Mouse (Mus musculus): ENCODE measurements around the gene Asic3. TPM values are rescaled to one million over a fixed set of nuclear protein-coding genes. Genes with fewer than 3 reads are reported as not detected.
A peak's percentile ranks its signal among the peaks of the same experiment; 100 is the strongest.

The Asic3 gene
- polyA plus RNA-seq, 1 experiment = not detected

DNA sequence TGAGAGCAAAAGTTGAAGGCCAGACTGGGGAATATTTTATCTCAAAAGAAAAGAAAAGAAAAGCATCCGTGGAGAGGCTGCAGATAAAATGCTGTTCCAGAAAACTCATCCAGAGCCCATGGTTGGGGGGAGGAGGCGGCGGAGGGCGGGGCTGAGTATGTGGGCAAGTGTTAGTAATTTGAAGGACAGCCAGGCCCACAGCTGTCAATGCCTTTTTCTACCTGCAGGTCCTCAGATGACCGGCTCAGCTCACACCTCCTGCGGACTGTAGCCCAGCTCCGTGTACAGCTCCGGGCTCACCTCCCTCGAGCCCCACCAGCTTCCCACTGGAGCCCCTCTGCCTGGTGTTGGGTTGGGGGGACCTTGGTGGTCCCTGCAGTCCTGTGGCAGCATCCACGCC lies 13.5 kb upstream of the Asic3 start:
- Histone ChIP-seq H3K4me3 (ENCODE audit: insufficient read depth, low read depth, low read length) (no peak overlapping the region), H3K4me1 (ENCODE audit: control insufficient read depth, insufficient read depth, insufficient read length, low read length) (no peaks in the 10 kb centered on the region), H3K27ac (replicated peaks; ENCODE audit: low read depth, low read length) (no peak overlapping the region)

DNA sequence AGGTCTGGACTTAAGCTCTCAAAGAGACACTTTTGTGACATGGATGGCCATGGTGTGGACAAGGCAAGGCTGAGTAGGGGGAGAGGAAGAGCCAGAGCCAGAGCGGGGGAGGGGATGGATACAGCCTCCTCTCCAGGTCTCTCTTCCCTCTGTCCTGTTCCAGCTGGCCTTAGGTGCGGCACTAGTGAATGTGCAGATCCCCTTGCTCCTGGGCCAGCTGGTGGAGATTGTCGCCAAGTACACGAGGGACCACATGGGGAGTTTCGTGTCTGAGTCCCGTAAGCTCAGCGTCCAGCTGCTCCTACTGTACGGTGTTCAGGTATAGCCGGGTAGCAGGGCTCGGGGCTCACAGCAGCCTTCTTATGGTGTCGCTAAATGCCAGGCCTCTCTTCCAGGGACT lies 12.8 kb upstream of the Asic3 start:
- Histone ChIP-seq H3K4me3 (ENCODE audit: insufficient read depth, low read depth, low read length) (no peak overlapping the region), H3K27ac (replicated peaks; ENCODE audit: low read depth, low read length) (no peak overlapping the region)

DNA sequence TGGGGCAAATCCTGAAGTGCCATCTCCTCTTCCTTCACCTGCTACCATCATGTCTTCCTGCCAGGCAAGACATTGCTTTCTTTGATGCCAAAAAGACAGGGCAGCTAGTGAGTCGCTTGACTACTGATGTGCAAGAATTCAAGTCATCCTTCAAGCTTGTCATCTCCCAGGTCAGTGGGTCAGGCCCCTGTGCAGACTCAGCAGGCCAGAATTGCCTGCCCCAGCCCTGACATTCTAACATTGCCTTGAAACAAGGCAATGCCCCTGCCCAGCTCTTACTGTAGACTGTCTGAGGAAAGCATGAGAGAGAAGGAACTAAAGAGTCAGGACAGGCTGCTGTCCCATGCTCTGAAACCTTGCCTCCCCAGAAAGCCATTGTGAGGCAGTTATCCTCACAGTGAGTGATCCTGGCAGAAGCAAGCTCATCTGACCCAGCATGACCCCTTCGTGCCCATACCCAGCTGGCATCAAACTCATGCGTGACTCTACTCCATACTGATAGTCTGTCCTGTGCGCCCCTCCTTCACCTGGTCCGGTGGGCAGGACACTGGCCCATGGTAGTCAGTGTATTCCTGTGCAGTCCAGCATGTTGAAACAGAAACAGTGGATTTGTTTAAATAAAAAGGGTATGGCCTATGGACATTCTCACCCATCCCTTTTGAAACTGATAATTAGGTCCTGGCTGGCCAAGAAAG lies 12.1 kb upstream of the Asic3 start:
- Histone ChIP-seq H3K27ac (replicated peaks; ENCODE audit: low read depth, low read length) (no peak overlapping the region), H3K4me1 (ENCODE audit: control insufficient read depth, insufficient read depth, insufficient read length, low read length) (no peaks in the 10 kb centered on the region), H3K4me3 (ENCODE audit: insufficient read depth, low read depth, low read length) (no peak overlapping the region)

More for the DNA sequence above, 12.8 kb upstream of the Asic3 start:
- no peaks in the 10 kb centered on the region for H3K4me1 ChIP-seq (ENCODE audit: control insufficient read depth, insufficient read depth, insufficient read length, low read length)

DNA sequence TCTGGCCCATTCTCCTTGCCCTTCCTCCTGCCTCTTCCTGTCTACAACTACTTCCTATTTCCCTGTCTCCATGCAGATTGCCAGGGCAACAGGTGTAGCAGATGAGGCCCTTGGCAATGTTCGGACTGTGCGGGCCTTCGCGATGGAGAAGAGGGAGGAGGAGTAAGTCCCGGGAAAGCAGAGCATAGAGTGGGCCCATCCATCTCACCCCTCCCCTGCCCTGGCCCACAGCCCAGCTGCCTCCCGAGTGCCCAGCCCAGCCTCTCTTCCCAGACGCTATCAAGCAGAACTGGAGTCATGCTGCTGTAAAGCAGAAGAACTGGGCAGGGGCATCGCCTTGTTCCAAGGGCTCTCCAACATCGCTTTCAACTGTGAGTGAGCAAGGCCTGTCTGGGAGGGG lies 11.2 kb upstream of the Asic3 start:
- no peak overlapping the region for H3K27ac ChIP-seq (replicated peaks; ENCODE audit: low read depth, low read length)

DNA sequence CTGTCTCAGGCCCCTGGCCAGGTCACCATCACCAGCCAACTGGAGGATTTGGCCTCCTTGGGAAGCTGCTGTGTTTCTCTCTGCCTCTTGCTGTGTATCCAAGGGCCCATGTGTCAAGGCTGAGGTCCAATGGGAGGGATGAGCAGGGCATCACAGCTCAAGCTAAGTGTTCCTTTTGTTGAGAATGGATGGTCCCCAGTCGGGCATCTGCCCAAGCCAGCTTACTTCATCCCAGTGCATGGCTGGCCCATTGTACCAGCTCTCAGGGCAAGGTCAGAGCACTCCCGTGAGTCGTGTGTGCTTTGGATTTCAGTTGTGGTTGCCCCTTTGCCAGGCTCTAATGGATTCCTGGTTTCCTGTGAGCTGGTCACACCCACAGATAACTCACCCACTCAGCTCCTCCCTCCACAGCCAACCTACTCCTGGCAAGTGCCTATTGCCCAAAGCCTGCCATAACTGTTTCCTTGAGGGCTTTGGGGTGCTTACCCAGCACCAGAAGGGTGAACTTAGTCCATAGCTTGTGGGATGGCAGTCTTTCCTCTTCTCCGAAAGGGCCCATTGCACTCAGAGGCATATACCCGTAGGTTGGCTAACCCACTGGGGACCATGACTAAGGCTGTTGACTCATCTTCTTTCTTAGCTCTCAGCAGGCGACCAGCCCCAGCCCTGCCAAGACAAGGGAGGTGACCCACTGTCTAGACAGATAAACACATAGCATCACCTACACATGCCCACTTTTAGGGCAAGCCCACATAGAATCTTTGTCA lies 8.4 kb upstream of the Asic3 start:
- Histone ChIP-seq H3K4me3 (ENCODE audit: insufficient read depth, low read depth, low read length) (no peak overlapping the region), H3K4me1 (ENCODE audit: control insufficient read depth, insufficient read depth, insufficient read length, low read length) (no peaks in the 10 kb centered on the region; the same call in 1 of the 2 replicates), H3K27ac (replicated peaks; ENCODE audit: low read depth, low read length) (no peak overlapping the region)

More for the DNA sequence above, 11.2 kb upstream of the Asic3 start:
- Histone ChIP-seq H3K4me1 (ENCODE audit: control insufficient read depth, insufficient read depth, insufficient read length, low read length) (no peaks in the 10 kb centered on the region), H3K4me3 (ENCODE audit: insufficient read depth, low read depth, low read length) (no peak overlapping the region)

DNA sequence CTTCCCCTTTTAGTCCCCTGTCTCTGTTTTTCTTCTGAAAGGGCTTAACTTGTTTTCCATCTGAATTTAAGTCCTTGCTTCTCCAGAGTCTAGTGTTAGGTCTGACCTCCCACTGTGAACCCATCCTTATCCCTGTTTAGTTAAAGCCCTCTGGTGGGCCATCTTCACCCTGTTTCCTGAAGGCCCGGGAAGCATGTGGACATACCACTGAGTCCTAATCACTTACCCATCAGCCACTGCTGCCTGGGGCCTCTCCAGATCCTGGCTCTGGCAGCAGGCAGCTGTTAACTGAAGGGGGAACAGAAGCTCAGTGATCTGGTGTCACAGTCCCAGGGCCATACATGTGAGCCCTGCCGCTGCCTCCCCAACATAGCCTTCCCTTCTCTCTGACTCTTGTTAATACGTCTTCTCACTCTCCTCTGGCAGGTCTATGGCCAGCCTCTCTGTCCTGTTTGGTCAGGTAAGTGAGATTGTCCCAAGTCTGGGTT lies 7.8 kb upstream of the Asic3 start:
- Histone ChIP-seq H3K4me3 (ENCODE audit: insufficient read depth, low read depth, low read length) (no peak overlapping the region), H3K27ac (replicated peaks; ENCODE audit: low read depth, low read length) (no peak overlapping the region), H3K4me1 (ENCODE audit: control insufficient read depth, insufficient read depth, insufficient read length, low read length) (no peaks in the 10 kb centered on the region; the same call in 1 of the 2 replicates)

DNA sequence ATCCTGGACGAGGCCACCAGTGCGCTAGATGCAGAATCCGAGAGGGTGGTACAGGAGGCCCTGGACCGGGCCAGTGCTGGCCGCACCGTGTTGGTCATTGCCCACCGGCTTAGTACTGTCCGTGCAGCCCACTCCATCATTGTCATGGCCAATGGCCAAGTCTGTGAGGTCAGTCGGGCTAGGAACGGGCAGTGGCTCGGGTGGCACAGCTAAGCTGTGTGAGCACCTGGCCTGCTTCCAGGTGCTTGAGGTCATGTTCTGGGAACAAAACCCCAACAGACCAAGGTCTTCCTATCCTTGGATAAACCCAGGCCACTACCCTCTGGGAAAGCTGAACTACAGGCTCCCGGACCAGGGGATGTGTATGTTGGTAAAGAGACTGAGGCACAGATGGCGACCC lies 4.5 kb upstream of the Asic3 start:
- Histone ChIP-seq H3K27ac (replicated peaks; ENCODE audit: low read depth, low read length) (no peak overlapping the region), H3K4me1 (ENCODE audit: control insufficient read depth, insufficient read depth, insufficient read length, low read length) (no peaks in the 10 kb centered on the region; the same call in 1 of the 2 replicates), H3K4me3 (ENCODE audit: insufficient read depth, low read depth, low read length) (no peak overlapping the region)

DNA sequence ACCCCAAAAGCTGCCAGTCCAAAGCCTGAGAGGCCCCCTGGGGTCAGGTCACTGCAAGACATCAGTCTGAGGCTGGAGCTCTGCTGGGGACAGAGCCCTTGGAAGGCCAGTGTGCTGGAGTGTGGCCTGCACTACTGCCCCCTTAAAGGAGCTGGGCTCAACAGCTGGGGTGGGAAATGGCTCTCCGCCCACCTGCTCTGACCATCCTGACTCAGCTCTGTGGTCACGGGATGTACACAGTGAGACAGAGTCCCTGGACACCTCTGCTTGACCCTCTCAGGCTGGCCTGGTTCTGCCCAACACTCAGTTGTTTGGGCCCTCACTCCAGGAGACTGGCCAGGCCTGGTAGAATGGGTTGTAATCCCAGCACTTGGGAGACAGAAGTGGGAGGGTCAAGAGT lies 3.7 kb upstream of the Asic3 start:
- Histone ChIP-seq H3K27ac (replicated peaks; ENCODE audit: low read depth, low read length) (no peak overlapping the region), H3K4me1 (ENCODE audit: control insufficient read depth, insufficient read depth, insufficient read length, low read length) (peaks cover 2% of the 10 kb centered on the region; the same call in 1 of the 2 replicates), H3K4me3 (ENCODE audit: insufficient read depth, low read depth, low read length) (no peak overlapping the region)

DNA sequence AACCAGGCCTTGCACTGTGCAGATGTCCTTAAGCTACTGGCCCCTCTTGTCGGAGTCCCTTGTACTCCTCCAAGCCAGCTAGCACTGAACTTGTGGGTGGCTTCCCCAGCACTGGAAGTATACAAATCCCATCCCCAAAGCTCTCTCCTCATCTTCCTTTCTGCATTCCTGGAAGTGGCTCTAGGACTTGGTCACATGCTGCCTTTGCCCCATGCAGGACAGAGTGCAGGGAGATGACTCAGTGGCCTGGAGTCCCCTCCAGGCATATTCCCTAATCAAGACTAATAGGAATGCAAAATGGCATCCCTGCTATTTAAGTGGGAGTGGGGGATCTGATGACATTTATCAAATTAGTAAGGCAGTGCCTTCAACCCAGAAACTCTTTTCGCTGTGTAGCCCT lies 1.1 kb upstream of the Asic3 start:
- Histone ChIP-seq H3K27ac (replicated peaks; ENCODE audit: low read depth, low read length) (no peak overlapping the region), H3K4me1 (ENCODE audit: control insufficient read depth, insufficient read depth, insufficient read length, low read length) (peaks cover 2% of the 10 kb centered on the region; the same call in 1 of the 2 replicates), H3K4me3 (ENCODE audit: insufficient read depth, low read depth, low read length) (no peak overlapping the region)

DNA sequence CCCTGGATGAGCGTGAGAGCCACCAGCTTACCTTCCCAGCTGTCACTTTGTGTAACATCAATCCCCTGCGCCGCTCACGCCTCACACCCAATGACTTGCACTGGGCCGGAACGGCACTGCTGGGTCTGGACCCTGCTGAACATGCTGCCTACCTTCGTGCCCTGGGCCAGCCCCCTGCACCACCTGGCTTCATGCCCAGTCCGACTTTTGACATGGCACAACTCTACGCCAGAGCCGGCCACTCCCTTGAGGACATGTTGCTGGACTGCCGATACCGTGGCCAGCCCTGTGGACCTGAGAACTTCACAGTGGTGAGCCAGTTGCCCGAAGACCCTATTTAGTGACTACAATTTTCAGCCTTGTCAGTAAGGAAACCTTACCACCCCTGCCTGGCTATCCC lies 746 bp downstream of the Asic3 start:
- no peak overlapping the region for H3K4me3 ChIP-seq (ENCODE audit: insufficient read depth, low read depth, low read length)
- no peak overlapping the region for H3K27ac ChIP-seq (replicated peaks; ENCODE audit: low read depth, low read length)
- H3K4me1 ChIP-seq (ENCODE audit: control insufficient read depth, insufficient read depth, insufficient read length, low read length) = peaks cover 2% of the 10 kb centered on the region; the same call in 1 of the 2 replicates

DNA sequence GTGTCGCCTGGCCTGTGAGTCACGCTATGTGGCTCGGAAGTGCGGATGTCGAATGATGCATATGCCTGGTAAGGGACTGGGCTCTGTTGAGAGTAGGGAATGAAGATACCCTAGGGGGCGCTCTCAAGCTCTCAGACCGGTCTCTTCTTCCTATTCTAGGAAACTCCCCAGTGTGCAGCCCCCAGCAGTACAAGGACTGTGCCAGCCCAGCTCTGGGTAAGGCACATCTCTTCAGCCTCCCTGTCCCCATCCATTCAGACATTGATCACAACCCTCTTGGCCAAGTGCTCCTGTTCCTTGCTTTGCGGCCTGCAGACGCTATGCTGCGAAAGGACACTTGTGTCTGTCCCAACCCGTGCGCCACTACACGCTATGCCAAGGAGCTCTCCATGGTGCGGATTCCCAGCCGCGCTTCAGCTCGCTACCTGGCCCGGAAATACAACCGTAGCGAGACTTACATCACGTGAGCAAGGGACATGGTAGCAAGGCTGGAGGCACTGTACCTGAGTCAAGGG lies 3.1 kb downstream of the Asic3 start:
- Histone ChIP-seq H3K4me3 (ENCODE audit: insufficient read depth, low read depth, low read length) (no peak overlapping the region), H3K4me1 (ENCODE audit: control insufficient read depth, insufficient read depth, insufficient read length, low read length) (peaks cover 2% of the 10 kb centered on the region; the same call in 1 of the 2 replicates), H3K27ac (replicated peaks; ENCODE audit: low read depth, low read length) (no peak overlapping the region)

DNA sequence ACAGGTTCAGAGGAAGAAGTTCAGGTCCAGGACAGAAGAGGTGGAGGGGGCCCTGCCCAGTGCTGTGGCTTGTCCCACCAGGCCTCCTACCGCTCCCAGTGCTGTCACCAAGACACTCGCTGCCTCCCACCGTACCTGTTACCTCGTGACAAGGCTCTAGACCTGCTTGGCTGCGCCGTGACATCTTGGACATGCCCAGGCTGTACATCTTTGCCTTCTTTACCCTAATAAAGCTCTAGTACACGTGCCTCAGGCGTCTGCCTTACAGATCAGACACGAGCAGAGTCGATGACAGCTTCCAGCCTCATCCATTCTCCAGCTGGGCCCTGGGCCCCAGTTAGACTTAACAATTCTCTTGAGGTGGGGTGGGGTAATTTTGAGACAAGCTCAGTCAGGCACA lies 4.4 kb downstream of the Asic3 start:
- Histone ChIP-seq H3K4me1 (ENCODE audit: control insufficient read depth, insufficient read depth, insufficient read length, low read length) (peaks cover 2% of the 10 kb centered on the region; the same call in 1 of the 2 replicates), H3K27ac (replicated peaks; ENCODE audit: low read depth, low read length) (no peak overlapping the region), H3K4me3 (ENCODE audit: insufficient read depth, low read depth, low read length) (no peak overlapping the region)

DNA sequence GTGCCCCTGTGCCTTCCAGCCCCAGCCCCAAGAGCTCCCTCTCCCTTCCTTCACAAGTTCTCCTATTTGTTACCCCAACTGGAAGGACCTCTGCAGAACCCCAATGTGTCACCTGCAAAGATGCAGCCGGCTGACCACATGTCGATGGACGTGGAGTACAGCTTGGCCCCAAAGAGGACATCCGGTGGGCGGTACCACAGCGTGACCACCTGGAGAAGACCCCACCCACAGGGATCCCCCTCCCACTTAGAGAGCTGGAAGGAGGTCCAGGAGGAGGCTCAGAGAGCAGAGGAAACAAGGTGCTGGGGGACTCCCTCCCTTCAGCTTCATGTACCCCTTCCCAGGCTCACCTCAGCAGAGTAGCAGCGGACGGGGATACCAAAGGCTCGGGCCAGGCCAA lies 7.2 kb downstream of the Asic3 start:
- Histone ChIP-seq H3K27ac (replicated peaks; ENCODE audit: low read depth, low read length) (no peak overlapping the region), H3K4me3 (ENCODE audit: insufficient read depth, low read depth, low read length) (no peak overlapping the region), H3K4me1 (ENCODE audit: control insufficient read depth, insufficient read depth, insufficient read length, low read length) (no peaks in the 10 kb centered on the region; the same call in 1 of the 2 replicates)

DNA sequence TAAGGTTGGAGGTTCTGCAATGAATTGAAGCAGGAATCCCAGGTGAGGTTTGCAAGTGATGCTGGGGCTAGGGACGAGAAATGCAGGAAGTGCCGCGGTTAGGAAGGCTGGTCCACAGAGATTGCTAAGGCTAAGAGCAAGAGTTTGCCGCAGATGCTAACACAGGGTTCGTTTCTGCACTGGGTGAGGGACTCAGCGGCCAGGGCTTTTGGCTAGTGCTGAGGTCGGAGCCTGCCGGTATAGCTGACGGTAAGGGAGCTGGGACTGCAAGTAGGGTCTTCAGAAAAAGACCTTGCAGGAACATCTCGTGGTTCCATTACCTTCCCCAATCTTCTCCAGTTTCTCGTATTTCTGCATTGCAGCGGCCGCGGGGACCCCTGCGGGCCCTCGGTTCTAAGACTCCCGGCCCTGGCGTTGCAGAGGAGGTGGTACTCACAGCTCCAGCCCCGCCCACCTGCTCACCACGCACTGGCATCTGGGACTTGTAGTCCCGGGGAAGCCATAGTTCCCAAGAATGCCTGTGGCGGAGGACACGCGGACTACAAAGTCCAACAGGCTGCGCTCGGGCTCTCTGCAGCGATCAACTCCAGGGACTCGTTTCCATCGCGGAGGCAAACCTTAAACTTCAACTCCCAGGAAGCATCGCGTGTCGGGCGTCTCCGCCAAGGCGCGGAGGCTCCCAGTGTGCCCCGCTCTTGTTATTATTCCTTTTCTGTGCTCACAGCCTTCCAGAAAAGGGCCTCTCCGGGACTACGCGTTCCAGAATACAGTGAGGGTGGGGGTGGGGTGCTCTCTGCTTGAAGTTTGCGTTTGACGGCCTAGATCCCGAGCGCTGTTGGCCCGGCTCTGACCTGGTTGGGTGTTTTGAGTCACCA lies 10.2 kb downstream of the Asic3 start, which contains the start of the genes Cdk5 and Slc4a2:
Gene Cdk5 (minus strand): TSS at position 402 of the 875 bp plus-strand sequence.
Gene Slc4a2 (plus strand): TSS at position 709 of the 875 bp plus-strand sequence.
- H3K27ac ChIP-seq (replicated peaks; ENCODE audit: low read depth, low read length) = peak within 1 kb of the TSS; percentile 99
- peak within 1 kb of the TSS; percentile 89 for H3K4me3 ChIP-seq (ENCODE audit: insufficient read depth, low read depth, low read length)
- 0 out of 2 replicates have a peak, but pooled peaks cover 6% of the 10 kb centered on the region for H3K4me1 ChIP-seq (ENCODE audit: control insufficient read depth, insufficient read depth, insufficient read length, low read length)
